Mouse (Mus musculus): ENCODE data around the gene Ccdc28a.

- TF ChIP-seq CTCF (IDR thresholded peaks at IDR 0.05) (no peak), EP300 (IDR thresholded peaks at IDR 0.05; ENCODE audit: insufficient read depth, low read depth, low read length) (no peak)
Measured at GRCm38 (mm10) chr10:18204067-18204466, 30.7 kb downstream of the Ccdc28a start.

All from heart, adult 2 months (tissue).